Mouse (Mus musculus): ENCODE data around the gene 4930544D05Rik. TPM values are rescaled to one million over a fixed set of nuclear protein-coding genes. Genes with fewer than 3 reads are reported as not detected.

4930544D05Rik gene
- polyA plus RNA-seq, 1 experiment from 2014 or later: not detected

DNA sequence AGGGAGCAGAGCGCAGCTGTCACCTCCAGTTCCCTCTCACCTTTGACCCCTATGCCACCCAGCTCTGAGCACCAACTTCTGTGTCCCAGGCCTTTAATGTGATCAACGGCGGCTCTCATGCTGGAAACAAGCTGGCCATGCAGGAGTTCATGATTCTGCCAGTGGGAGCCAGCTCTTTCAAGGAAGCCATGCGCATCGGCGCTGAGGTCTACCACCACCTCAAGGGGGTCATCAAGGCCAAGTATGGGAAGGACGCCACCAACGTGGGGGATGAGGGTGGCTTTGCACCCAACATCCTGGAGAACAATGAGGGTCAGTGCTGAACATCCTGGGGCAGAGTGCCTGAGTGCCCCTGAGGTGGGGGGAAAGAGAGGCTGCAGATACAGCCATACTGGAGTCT, 44.9 kb downstream of the 4930544D05Rik start:
- no peak for ATAC-seq (replicated peaks; ENCODE audit: low FRiP score, low TSS enrichment, low read depth)
- peaks cover 23% of the 10 kb centered on the region for H3K4me1 ChIP-seq (replicated peaks; ENCODE audit: control insufficient read depth, insufficient read depth, low read length)
- DNase-seq (ENCODE audit: low spot score): no peak
- no peak overlapping the region for H3K9ac ChIP-seq (ENCODE audit: low read length)
- no peaks in the 10 kb centered on the region for H3K27me3 ChIP-seq (replicated peaks; ENCODE audit: control insufficient read depth, insufficient read depth, low read length)
- no peak overlapping the region for H3K4me2 ChIP-seq (ENCODE audit: low read length)
- H3K9me3 ChIP-seq (ENCODE audit: control insufficient read depth, low read length): no peaks in the 10 kb centered on the region
- WGBS: 85% methylated on average over 8 of the region's 8 CpGs
- no peak overlapping the region for H3K4me3 ChIP-seq (ENCODE audit: low read depth, low read length)
- H3K27ac ChIP-seq (ENCODE audit: low read depth): no peak overlapping the region
- H3K36me3 ChIP-seq (ENCODE audit: control insufficient read depth, insufficient read depth, low read length): peaks cover 40% of the 10 kb centered on the region

DNA sequence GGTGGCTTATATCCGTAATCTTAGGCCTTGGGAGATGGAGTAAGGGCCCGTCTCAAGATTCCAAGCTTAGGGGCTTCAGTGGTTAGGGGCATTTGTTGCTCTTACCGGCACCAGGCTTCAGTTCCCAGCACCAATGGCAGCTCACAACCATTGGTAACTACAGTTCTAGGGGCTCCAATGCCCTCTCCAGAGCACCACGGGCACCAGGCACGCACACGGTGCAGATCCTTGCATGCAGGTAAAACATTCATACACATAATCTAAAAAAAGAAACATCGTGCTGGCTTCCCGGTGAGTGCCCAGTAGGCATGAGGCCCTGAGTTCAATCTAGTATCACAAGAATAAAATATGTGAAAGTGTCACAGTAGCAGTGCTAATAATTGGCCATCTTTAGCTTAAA, 47.5 kb downstream of the 4930544D05Rik start:
- Histone ChIP-seq H3K4me1 (replicated peaks; ENCODE audit: control insufficient read depth, insufficient read depth, low read length) (peaks cover 15% of the 10 kb centered on the region), H3K4me3 (ENCODE audit: low read depth, low read length) (no peak overlapping the region), H3K27ac (ENCODE audit: low read depth) (no peak overlapping the region), H3K9ac (ENCODE audit: low read length) (no peak overlapping the region), H3K4me2 (ENCODE audit: low read length) (no peak overlapping the region), H3K9me3 (ENCODE audit: control insufficient read depth, low read length) (no peaks in the 10 kb centered on the region), H3K36me3 (ENCODE audit: control insufficient read depth, insufficient read depth, low read length) (peaks cover 54% of the 10 kb centered on the region), H3K27me3 (replicated peaks; ENCODE audit: control insufficient read depth, insufficient read depth, low read length) (no peaks in the 10 kb centered on the region)
- ATAC-seq (replicated peaks; ENCODE audit: low FRiP score, low TSS enrichment, low read depth) (no peak), DNase-seq (ENCODE audit: low spot score) (no peak)
- 92% methylated on average over 8 of the region's 8 CpGs for WGBS

DNA sequence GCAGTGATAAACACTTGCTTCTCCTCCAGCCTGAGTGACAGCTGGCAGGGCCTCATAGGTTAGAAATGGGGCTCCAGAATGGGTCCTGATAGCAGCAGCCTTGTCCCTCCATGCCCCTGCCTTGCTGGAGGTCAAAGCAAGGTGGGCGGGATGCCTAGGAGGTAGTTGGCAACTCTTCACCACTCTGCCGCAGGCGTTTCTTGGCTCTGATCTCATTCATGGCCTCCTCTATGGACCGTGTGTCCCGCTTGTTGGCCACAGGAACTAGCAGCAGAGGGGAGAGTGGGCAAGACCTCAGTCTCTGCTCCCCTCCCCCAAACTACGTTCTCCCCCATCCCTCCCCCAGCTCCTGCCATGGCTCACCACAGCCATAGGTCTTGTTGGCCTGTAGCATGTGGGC, 48.3 kb downstream of the 4930544D05Rik start:
- Histone ChIP-seq H3K4me1 (replicated peaks; ENCODE audit: control insufficient read depth, insufficient read depth, low read length) (peaks cover 14% of the 10 kb centered on the region), H3K27ac (ENCODE audit: low read depth) (no peak overlapping the region), H3K9me3 (ENCODE audit: control insufficient read depth, low read length) (no peaks in the 10 kb centered on the region), H3K4me2 (ENCODE audit: low read length) (no peak overlapping the region), H3K4me3 (ENCODE audit: low read depth, low read length) (no peak overlapping the region), H3K36me3 (ENCODE audit: control insufficient read depth, insufficient read depth, low read length) (peaks cover 54% of the 10 kb centered on the region), H3K27me3 (replicated peaks; ENCODE audit: control insufficient read depth, insufficient read depth, low read length) (no peaks in the 10 kb centered on the region), H3K9ac (ENCODE audit: low read length) (no peak overlapping the region)
- no peak for DNase-seq (ENCODE audit: low spot score)
- 92% methylated on average over 6 of the region's 6 CpGs for WGBS
- ATAC-seq (replicated peaks; ENCODE audit: low FRiP score, low TSS enrichment, low read depth): no peak

- ATAC-seq (replicated peaks; ENCODE audit: low FRiP score, low TSS enrichment, low read depth) (no peak), DNase-seq (ENCODE audit: low spot score) (no peak)
- Histone ChIP-seq H3K4me3 (ENCODE audit: low read depth, low read length) (no peak overlapping the region), H3K4me1 (replicated peaks; ENCODE audit: control insufficient read depth, insufficient read depth, low read length) (peaks cover 14% of the 10 kb centered on the region), H3K36me3 (ENCODE audit: control insufficient read depth, insufficient read depth, low read length) (peaks cover 54% of the 10 kb centered on the region), H3K9ac (ENCODE audit: low read length) (no peak overlapping the region), H3K27me3 (replicated peaks; ENCODE audit: control insufficient read depth, insufficient read depth, low read length) (no peaks in the 10 kb centered on the region), H3K4me2 (ENCODE audit: low read length) (no peak overlapping the region), H3K27ac (ENCODE audit: low read depth) (no peak overlapping the region), H3K9me3 (ENCODE audit: control insufficient read depth, low read length) (no peaks in the 10 kb centered on the region)
- WGBS: 91% methylated on average over 9 of the region's 9 CpGs
Observed at GRCm38 (mm10) chr11:70664741-70665140, 49.1 kb downstream of the 4930544D05Rik start.

Other genes with a start within 250 kb of the 4930544D05Rik start
- gene Pelp1, start 205.8 kb upstream of the 4930544D05Rik start, polyA plus RNA-seq (2014; fragmentation: Nextera tagmentation; extraction: Ambion mirVana): 34.3 and 41.2 TPM in 2 replicates
- 15.8 and 17.9 TPM in 2 replicates for gene Arrb2, start 183.2 kb upstream of the 4930544D05Rik start, polyA plus RNA-seq (2014; fragmentation: Nextera tagmentation; extraction: Ambion mirVana)
- gene Med11, start 163.9 kb upstream of the 4930544D05Rik start, polyA plus RNA-seq (2014; fragmentation: Nextera tagmentation; extraction: Ambion mirVana): 50.7 and 51.6 TPM in 2 replicates
- gene Zmynd15, start 156.4 kb upstream of the 4930544D05Rik start, polyA plus RNA-seq (2014; fragmentation: Nextera tagmentation; extraction: Ambion mirVana): 0.75 and 0.92 TPM in 2 replicates
- 8.0 and 10.0 TPM in 2 replicates for gene Cxcl16, start 155.9 kb upstream of the 4930544D05Rik start, polyA plus RNA-seq (2014; fragmentation: Nextera tagmentation; extraction: Ambion mirVana)
- 100 and 104 TPM in 2 replicates for gene Tm4sf5, start 110.6 kb upstream of the 4930544D05Rik start, polyA plus RNA-seq (2014; fragmentation: Nextera tagmentation; extraction: Ambion mirVana)
- 0.28 and 1.1 TPM in 2 replicates for gene Vmo1, start 101.2 kb upstream of the 4930544D05Rik start, polyA plus RNA-seq (2014; fragmentation: Nextera tagmentation; extraction: Ambion mirVana)
- gene Gltpd2, start 96.7 kb upstream of the 4930544D05Rik start, polyA plus RNA-seq (2014; fragmentation: Nextera tagmentation; extraction: Ambion mirVana): 0.46 and 0.83 TPM in 2 replicates
- gene Psmb6, start 90.5 kb upstream of the 4930544D05Rik start, polyA plus RNA-seq (2014; fragmentation: Nextera tagmentation; extraction: Ambion mirVana): 792 and 802 TPM in 2 replicates
- gene Gm40193, start 82.9 kb upstream of the 4930544D05Rik start, polyA plus RNA-seq (2014; fragmentation: Nextera tagmentation; extraction: Ambion mirVana): not detected in 2 replicates
- gene Pld2, start 75.8 kb upstream of the 4930544D05Rik start, polyA plus RNA-seq (2014; fragmentation: Nextera tagmentation; extraction: Ambion mirVana): 9.7 and 11.7 TPM in 2 replicates
- gene Mink1, start 53.0 kb upstream of the 4930544D05Rik start, polyA plus RNA-seq (2014; fragmentation: Nextera tagmentation; extraction: Ambion mirVana): 16.9 and 19.9 TPM in 2 replicates
- gene Chrne, start 3.4 kb downstream of the 4930544D05Rik start, polyA plus RNA-seq (2014; fragmentation: Nextera tagmentation; extraction: Ambion mirVana): 0.30 and 0.50 TPM in 2 replicates
- gene Gp1ba, start 23.3 kb downstream of the 4930544D05Rik start, polyA plus RNA-seq (2014; fragmentation: Nextera tagmentation; extraction: Ambion mirVana): 0.26 and 0.37 TPM in 2 replicates
- 101 and 115 TPM in 2 replicates for gene Rnf167, start 31.4 kb downstream of the 4930544D05Rik start, polyA plus RNA-seq (2014; fragmentation: Nextera tagmentation; extraction: Ambion mirVana)
- gene Slc25a11, start 31.6 kb downstream of the 4930544D05Rik start, polyA plus RNA-seq (2014; fragmentation: Nextera tagmentation; extraction: Ambion mirVana): 155 and 158 TPM in 2 replicates
- gene Pfn1, start 38.8 kb downstream of the 4930544D05Rik start, polyA plus RNA-seq (2014; fragmentation: Nextera tagmentation; extraction: Ambion mirVana): 2,271 and 2,344 TPM in 2 replicates
- 13.5 and 16.3 TPM in 2 replicates for gene Eno3, start 41.4 kb downstream of the 4930544D05Rik start, polyA plus RNA-seq (2014; fragmentation: Nextera tagmentation; extraction: Ambion mirVana)
- gene Spag7, start 53.6 kb downstream of the 4930544D05Rik start, polyA plus RNA-seq (2014; fragmentation: Nextera tagmentation; extraction: Ambion mirVana): 140 and 154 TPM in 2 replicates
- gene Camta2, start 72.3 kb downstream of the 4930544D05Rik start, polyA plus RNA-seq (2014; fragmentation: Nextera tagmentation; extraction: Ambion mirVana): 16.2 and 17.2 TPM in 2 replicates
- 1.5 and 1.6 TPM in 2 replicates for gene Inca1, start 84.3 kb downstream of the 4930544D05Rik start, polyA plus RNA-seq (2014; fragmentation: Nextera tagmentation; extraction: Ambion mirVana)
- 11.4 and 14.3 TPM in 2 replicates for gene Kif1c, start 84.7 kb downstream of the 4930544D05Rik start, polyA plus RNA-seq (2014; fragmentation: Nextera tagmentation; extraction: Ambion mirVana)
- 6.1 and 6.2 TPM in 2 replicates for gene Zfp3, start 148.4 kb downstream of the 4930544D05Rik start, polyA plus RNA-seq (2014; fragmentation: Nextera tagmentation; extraction: Ambion mirVana)
- gene Scimp, start 196.7 kb downstream of the 4930544D05Rik start, polyA plus RNA-seq (2014; fragmentation: Nextera tagmentation; extraction: Ambion mirVana): 0.40 and 0.45 TPM in 2 replicates
- 30.5 and 32.9 TPM in 2 replicates for gene Rabep1, start 228.9 kb downstream of the 4930544D05Rik start, polyA plus RNA-seq (2014; fragmentation: Nextera tagmentation; extraction: Ambion mirVana)

Data from intestine, embryonic 14.5 days (tissue).